Mouse (Mus musculus): Measurements from ENCODE around the gene Sh3pxd2a. TPM values are rescaled to one million over a fixed set of nuclear protein-coding genes. Genes with fewer than 3 reads are reported as not detected.

Sh3pxd2a gene
- total RNA-seq, 2 experiments from 2014 or later: 25.0 to 25.1 TPM

DNA sequence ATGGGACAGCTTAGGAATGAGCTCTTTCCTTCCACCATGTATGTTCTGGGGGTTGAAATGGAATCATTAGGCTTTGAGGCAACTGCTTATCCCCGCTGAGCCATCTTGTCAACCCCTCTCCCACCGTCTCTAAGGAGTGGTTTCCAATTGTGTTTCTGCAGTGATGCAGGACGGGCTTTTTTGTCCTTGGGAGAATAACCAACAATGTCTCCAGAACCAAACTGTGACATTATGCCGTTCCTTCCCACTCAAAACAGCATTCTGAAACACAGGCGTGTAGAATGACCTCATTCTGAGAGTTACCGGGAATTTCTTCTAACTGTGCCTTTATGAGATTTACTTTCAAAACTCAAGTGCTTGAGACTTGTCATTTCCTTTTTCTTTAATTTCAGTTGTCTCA, 28.2 kb upstream of the Sh3pxd2a start:
- no peak for DNase-seq
- intact Hi-C loops (cut with DNase I): no loop called here

DNA sequence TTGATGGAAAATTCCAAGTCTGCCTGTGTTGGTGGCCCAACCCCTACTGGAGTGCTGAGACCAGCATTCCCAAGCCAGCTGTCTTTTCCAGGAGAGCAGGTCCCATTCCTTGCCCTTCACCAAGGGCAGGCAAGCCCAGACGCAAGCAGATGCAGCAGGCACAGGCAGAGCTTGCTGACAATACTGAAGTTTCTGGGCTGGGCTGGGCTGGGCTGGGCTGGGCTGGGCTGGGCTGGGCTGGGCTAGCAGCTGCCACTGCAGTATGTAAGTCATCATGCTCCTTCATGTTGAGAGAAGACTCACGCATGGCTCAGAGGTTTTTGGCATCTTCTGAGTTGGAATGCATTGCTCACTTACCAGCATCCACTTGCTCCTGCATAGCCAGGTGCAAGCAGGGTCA, 27.7 kb upstream of the Sh3pxd2a start:
- intact Hi-C loops (cut with DNase I): no loop called here
- no peak for DNase-seq

DNA sequence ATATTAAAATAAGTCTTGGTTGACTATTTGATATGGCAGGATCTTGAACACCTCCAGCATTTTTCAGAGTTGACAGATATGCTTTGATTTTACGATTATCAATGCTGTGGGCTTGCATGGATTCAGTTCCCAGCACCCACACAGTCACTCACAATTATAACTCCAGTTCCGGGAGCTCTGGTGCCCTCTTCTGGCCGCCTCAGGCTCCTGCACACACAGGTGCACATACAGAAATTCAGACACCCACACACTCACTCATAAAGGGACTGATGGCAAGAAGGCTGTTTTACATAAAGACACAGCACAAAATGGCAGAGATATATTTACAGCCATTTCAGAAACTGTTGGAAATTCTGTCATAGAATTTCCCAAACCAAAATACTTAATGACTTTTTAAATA, 25.0 kb upstream of the Sh3pxd2a start:
- intact Hi-C loops (cut with DNase I): no loop called here
- no peak for DNase-seq

DNA sequence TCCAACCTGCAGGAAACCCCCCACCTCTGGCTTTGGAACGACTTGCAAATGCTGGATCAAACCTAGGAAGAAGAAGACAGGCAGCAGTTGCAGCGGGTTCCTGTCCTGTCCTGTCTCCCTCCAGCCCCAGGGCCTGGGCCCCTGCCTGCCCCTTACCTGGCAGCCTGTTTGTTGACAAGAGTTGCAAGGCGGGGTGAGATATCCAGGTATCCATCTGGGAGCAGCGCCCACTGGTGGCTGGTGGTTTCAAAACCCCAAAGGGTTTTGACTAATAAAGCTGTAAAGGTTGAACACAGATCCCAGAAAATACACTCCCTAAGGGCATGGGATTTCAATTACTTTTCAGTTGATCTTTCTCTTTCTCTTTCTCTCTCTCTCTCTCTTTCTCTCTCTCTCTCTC, 24.0 kb upstream of the Sh3pxd2a start:
- DNase-seq: no peak

DNA sequence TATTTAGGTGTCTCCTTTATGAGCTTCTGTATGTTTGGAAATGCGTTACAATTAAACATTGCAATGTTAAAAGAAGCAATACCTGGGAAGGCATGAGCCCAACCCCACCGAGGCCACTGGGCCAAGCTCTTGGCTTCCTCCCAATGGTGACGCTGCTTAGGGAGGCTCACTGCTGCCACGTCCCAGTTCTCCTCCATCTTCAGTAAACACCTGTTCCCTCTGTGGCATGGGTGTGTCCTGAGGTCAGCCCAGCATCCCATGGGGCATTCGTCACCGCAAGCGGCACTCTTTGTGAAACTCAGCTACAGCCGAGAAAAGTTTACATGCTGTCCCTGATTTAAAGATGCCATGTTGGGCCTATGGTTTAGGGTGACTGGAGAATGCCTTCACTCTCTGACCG, 23.4 kb upstream of the Sh3pxd2a start:
- DNase-seq: no peak
- intact Hi-C loops (cut with DNase I): no loop called here

More for the DNA sequence above, 24.0 kb upstream of the Sh3pxd2a start:
- intact Hi-C loops (cut with DNase I): no loop called here

DNA sequence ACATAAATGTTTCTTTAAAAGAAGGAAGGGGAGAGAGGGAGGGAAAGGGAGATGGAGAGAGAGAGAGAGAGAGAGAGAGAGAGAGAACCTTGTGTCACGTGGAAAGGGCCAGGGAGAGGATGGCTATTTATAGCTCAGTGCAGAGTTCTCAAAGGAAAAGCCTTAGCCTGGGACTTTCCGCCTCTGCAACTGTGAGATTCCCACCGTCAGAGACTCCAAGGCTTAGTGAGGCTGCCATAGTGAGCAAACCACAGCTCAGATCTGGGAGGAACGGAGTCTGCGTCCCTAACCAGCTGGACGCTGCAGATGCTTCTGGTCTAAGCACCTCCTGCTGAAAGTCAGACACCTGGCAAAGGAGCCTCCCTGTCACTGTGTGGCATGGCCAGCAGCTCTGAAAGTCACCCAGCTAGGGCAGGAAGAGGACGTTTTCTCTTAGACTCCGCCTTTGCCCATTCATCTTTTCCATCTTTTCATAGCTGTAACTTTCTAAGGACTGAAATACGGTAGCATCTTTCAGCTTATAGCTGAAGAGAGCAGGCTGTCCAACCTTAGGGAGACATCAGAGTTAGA, 21.9 kb upstream of the Sh3pxd2a start:
- intact Hi-C loops (cut with DNase I): no loop called here
- DNase-seq: no peak

DNA sequence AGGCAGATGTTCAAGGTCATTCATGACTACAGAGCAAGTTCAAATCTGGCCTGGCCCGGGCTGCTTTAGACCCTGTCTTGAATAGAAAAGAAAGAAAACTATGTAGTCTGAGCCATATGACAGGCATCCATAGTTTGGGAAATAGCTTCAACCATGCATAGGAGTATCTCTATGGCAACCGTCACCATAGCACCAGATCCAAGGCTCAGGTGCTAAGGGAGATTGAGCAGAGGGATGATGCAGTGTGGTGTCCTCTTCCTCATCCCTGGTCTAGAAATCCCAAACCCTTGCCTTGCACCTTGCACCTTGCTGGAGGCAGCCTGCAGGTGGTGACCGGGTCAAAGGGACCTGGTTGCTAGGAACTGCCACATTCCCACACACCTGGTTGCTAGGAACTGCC, 19.9 kb upstream of the Sh3pxd2a start:
- intact Hi-C loops (cut with DNase I): no loop called here
- no peak for DNase-seq

DNA sequence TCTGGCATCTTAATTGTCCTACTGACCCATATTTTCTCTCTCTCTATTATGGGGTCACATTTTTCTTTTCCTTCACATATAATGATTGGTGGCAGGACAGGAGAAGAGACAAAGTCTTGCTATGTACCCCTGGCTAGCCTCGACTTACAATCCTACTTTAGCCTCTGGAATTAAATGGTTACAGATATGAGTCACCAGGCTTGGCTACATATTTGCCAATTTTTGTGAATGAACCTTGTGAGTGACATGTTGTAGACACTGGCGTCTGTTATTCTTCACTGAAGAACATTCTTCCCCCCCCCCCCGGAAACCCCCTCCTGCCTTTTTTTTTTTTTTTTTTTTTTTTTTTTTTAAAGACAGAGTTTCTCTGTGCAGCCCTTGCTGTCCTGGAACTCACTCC, 19.1 kb upstream of the Sh3pxd2a start:
- intact Hi-C loops (cut with DNase I): no loop called here
- DNase-seq: no peak

DNA sequence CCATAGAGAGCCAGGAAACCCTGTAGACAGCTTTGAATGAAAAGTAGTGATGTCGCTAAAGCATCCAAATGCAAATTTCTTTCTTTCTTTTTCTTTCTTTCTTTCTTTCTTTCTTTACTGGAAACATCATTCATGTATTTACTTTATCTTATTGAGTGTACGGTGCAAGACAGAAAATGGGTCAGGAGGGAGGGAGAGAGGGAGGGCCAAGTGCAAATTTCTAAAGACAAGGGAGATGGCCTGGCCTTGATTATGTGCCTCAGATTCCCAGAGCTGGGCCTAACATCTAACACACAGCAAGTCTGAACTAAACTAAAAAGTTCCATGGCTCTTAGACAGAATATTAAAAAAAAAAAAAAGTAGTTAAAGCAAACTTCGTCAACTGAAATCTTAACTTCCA, 9.3 kb upstream of the Sh3pxd2a start:
- intact Hi-C loops (cut with DNase I): no loop called here
- no peak for DNase-seq

DNA sequence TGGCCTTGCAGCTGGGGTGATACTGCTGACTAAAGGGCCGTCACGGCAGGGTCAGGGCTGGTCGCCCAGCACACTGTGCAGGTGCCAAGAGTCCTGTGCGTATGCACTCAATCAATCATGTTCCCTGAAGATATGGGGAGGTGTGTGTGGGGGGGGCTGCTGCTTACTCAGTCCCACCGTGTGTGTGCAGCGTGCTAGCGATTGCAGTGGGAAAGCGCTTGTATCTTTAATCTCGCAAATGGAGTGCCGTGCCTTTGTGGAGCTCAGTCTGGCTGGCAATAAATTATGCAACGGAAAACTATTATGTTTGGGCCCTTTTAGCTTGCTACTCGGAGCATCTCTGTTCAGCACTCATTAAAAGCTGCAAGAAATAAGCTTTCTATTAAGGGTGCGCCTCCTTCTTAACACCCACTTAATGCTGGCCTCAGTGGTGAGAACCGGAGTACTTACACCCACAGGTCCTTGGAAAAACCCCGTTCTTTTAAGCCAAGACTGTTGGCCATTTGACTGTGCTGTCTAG, 8.7 kb upstream of the Sh3pxd2a start:
- intact Hi-C loops (cut with DNase I): no loop called here
- peak; percentile 25 for DNase-seq

DNA sequence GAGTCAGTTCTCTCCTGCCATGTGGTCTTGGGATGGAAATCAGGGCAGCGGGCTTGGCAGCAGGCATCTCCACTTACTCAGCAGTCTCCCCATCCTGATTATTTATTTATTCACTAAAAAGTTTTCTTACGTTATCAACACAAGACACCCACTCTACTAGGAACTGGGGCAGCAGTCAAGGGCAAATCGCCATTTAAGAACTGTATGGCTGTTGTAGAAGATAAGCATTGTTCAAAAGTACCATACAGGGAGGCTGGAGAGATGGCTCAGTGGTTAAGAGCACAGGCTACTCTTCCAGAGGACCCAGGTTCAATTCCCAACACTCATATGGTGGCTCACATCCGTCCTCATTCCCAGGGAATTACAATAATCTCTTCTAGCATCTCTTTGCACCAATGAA, 7.6 kb upstream of the Sh3pxd2a start:
- DNase-seq: no peak
- intact Hi-C loops (cut with DNase I): no loop called here

DNA sequence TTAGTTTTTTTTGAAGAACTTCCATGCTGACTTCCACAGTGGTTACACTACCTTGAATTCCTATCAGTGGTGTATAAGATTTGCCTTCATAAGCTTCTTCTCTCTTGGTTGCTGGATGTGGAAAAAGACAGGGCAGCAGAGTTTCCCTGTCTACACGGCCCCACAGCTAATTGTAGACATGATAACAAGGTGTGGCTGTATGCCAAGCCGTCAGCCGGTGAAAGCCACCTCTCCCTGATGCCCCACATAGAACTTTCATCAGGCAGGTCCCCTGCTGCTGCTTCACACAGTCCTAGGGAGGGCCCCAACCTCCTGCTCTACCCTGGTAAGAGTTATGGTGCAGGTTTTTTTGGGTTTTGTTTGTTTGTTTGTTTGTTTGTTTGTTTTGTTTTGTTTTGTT, 4.5 kb upstream of the Sh3pxd2a start:
- no peak for DNase-seq
- intact Hi-C loops (cut with DNase I): no loop called here

DNA sequence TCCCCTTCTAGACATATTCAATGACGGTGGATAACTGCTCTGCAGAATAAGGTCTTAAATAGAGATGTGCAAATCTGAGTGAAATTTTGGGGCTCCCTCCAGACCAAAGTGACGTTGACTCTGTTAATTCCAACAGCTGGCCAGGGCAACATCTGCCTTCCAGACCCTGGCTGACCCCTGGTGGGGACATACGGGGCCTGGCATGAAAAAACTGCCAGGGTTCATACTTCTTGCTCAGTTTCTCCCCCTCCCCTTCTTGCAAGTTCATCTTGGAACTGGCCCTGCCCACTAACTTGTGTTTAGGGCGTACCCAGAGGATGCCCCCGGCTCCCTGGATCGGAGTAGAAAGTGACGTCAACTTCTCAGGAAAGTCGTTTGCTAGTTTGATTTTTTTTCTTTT, 2.6 kb upstream of the Sh3pxd2a start:
- DNase-seq: no peak
- intact Hi-C loops (cut with DNase I): no loop called here

DNA sequence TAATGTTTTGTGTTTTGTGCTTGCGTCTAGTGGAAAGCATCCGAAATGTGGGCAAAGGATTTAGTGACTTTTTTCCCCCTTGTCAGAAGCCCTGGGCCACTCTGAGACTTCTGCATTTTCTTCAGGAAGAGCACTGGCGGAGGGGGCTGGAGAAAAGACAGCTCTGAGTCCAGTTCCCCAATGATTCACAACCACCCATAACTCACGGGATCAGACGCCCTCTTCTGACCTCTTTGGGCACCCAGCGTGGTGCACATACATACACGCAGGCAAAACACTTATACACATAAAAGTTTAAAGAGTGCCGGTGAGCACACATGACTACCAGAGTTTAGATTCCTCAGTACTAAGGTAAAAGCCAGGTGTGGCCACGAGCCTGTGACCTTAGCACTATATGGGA, 1.3 kb upstream of the Sh3pxd2a start:
- intact Hi-C loops (cut with DNase I): no loop called here
- no peak for DNase-seq

DNA sequence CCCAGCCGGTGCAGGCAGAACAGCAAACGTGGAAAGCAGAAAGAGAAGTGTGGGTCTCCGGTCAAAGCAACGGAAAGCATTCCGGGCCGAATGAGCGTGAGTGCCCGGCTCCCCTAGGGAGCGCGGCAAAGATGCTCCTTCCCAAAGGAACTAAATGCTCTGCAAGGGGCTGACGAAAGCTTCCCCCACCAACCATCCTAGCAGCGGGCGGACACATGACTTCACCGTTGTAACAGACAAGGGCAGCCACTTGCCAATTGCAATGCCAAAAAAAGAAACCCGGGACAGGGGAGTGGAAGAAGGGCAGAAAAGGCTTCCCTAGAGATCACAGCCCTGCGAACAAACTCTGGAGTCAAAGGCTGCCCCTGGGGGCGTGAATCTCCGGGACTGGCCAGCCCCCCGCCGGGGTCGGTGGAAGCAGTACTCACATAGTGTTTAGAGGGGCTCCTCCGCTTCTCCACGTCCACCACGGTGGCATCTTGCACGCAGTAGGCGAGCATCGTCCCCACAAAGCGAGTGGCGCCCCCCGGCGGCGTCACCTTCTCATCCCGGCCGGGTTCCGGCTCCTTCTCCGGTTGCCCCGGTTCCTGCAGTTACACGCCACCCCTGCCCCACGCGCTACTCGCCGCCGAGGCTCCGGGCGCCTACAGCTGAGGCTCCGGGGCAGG, 431 bp downstream of the Sh3pxd2a start:
- peak; percentile 70 for DNase-seq
- intact Hi-C loops (cut with DNase I): no loop called here

DNA sequence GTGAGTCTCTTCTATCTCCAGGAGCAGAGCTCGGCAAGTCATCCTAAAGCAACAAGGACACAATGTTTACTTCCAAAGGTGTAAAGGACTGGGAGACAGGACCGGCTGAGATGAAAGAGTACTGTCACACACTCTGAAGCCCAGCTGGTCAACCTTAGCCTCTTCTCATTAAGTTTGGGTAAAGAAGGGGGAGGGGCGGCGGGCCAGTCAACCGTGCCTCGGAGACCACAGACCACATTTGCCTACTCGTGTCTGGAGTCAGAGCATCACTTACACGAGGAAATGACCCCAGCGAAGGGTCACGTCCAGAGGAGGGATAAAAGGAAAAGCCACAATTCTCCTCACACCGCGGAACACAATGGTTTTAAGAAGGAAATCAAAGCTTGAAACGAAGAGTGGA, 995 bp downstream of the Sh3pxd2a start:
- no peak for DNase-seq
- intact Hi-C loops (cut with DNase I): no loop called here

DNA sequence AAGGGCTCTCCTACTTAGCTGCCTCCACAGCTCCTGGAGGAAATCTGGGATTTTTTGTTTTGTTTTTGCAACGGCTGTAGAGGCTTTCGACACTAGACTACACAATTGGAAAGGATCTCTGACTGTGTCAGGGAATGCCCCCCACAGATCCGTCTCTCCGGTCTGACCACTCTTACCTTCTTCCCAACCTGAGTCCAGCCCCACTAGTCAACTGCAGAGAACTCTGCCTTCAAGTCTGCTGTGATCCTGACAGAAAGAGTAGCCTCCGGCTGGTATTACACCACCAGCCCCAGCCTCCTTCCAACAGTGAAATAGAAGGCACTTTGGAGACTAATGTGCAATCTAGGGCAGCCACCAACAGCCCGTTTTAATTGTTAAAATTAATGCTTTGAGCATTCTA, 1.5 kb downstream of the Sh3pxd2a start:
- no peak for DNase-seq
- intact Hi-C loops (cut with DNase I): no loop called here

DNA sequence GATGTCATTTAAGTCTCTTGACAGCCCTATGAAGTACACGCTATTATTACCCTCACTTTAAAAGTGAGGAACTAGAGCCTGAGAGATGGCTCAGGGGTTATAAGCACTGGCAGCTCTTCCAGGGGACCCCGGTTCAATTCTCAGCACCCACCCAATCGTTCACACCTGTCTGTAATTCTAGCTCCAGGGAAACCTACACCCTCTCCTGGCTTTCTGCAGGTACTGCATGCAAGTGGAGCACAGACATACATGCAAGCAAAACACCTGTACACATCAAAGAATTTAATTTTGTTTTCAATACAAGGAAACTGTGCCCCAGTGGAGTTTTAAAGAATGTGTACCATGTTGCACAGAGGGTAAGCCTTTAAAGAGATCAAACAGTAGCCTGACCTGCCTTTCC, 2.4 kb downstream of the Sh3pxd2a start:
- intact Hi-C loops (cut with DNase I): no loop called here
- DNase-seq: no peak

DNA sequence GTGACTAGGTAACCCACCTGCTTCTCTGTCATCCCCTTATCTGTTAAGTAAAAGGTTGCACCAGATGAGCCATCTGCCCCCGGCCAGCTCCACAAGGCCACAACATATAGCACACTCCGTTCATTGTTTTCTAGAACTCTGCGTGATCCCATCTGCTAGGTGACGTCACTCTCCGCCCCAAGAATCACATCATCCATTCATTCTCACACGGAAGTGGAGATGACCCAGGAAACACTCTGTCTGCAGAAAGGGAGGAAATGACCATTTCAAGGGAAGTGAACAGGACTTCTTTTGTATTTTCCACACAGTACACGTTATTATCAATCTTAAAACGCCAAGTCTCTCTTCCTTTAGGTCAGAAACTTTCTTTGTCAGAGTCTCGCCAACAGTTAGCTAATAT, 2.8 kb downstream of the Sh3pxd2a start:
- DNase-seq: no peak
- intact Hi-C loops (cut with DNase I): no loop called here

DNA sequence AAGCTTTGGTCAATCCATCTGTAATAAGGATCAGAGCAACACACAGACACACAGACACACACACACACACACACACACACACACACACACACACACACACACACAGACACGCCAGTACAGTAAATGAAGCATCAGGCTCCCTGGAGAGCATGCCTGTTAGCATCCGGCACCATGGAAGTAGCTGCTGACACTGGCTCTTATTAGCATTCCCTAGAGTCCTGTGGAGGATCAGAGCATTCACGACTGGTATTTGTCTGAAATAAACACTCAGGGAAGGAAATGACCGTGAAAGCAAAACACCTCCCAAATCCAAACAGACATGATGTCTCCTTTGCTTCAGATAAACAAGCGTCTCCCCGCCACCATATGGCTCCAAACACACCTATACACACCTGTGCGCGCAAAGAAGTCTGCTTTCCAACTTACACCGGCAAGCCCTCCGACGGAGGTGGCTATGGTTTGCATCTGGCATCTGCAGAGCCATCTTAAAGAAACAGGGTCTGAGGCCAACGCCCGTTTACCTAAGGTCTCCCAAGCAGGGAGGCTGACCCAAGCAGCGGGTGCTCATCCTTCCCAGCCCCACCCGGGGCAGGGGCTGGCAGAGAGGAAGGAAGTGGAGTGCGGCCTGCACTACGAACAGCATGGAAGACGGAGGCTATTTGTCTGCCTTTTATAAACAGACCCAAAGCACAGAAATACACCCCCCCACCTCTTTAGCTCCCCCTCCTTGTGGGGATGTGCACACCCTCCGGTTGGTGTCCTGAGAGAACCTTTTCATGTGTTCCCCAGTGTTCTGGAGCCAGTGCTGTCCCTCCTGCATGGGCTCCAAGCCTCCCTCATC, 3.9 kb downstream of the Sh3pxd2a start:
- intact Hi-C loops (cut with DNase I): no loop called here
- DNase-seq: no peak

DNA sequence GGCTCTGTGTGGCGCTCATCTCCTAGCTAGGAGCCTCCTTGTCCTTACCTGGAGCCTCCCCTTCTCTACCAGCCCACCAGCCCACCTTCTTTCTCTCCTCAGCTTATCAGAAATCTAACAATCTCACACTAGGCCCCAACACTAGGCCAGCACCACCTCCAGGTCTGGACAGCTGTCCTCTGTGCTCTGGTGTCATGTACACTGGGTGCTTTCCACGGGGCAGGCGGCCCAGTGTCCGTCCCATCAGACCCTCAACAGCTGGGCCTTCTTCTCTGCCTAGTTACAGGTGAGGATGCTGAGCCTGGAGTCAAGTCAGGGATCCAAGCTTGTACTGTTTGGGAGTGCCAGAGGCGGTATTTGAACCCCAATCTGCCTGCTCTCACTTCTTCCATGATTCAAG, 5.0 kb downstream of the Sh3pxd2a start:
- no peak for DNase-seq
- intact Hi-C loops (cut with DNase I): no loop called here
